Mouse (Mus musculus) megakaryocyte, embryonic 14.5 days (primary cell): ENCODE data around the gene Rfx4. TPM values are rescaled to one million over a fixed set of nuclear protein-coding genes. Genes with fewer than 3 reads are reported as not detected.
A peak's percentile ranks its signal among the peaks of the same experiment; 100 is the strongest.

Experiments
- H3K27me3 ChIP-seq: replicated peaks from 2 replicates; pipeline ENCODE3; 2012; ENCODE audit warnings: inconsistent platforms
- H3K36me3 ChIP-seq: replicated peaks from 2 replicates; pipeline ENCODE3; 2012; ENCODE audit warnings: low read length, inconsistent platforms, mixed read lengths
- H3K4me1 ChIP-seq: 2 replicates; pipeline ENCODE4 v1.6.1; 2012; ENCODE audit warnings: inconsistent platforms
- H3K4me3 ChIP-seq: replicated peaks from 2 replicates; pipeline ENCODE3; 2012; ENCODE audit warnings: moderate library complexity, mild to moderate bottlenecking, inconsistent platforms
- H3K9me3 ChIP-seq: 2 replicates; pipeline ENCODE4 v1.6.1; 2012; ENCODE audit warnings: inconsistent platforms
- FLI1 ChIP-seq: IDR thresholded peaks from 2 replicates; pipeline ENCODE4 v1.6.1; 2012; ENCODE audit warnings: low read length, inconsistent platforms, mixed read lengths
- GATA1 ChIP-seq: IDR thresholded peaks from 3 replicates; pipeline ENCODE4 v1.6.1; 2012; ENCODE audit warnings: mixed read lengths, low read length, inconsistent platforms, borderline replicate concordance
- polyA plus RNA-seq: library from polyadenylated mRNA; stranded (reverse); fragments of >175 nt; gene quantifications from 2 replicates; pipeline ENCODE4 v1.2.3, GENCODE M21; 2012; ENCODE audit warnings: low replicate concordance; ENCODE audit not compliant: insufficient read depth

Gene Rfx4
- polyA plus RNA-seq, 1 experiment, result not detected

DNA sequence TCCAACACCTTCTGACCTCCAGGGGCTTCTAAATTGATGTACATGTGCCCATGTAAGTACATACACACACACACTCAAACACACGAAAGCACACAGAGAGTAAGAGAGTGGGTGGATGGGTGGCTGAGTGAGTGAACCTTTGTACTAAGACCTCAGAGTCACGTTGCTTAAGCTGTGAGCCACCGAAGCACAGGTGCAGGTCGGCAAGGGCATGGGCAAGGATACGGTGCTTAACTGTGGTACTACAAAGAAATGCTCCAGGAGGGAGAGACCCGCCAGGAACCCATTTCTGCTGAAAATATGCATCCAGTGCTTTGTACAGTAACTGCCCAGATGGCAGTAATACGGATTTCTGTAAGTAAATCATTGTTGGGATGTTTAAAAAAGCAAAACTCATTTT lies 40.2 kb upstream of the Rfx4 start:
- Histone ChIP-seq H3K36me3 (peaks cover 75% of the 10 kb centered on the region), H3K4me3 (no peak overlapping the region), H3K4me1 (peaks cover 11% of the 10 kb centered on the region), H3K9me3 (no peaks in the 10 kb centered on the region), H3K27me3 (no peaks in the 10 kb centered on the region)
- TF ChIP-seq FLI1 (no peak), GATA1 (no peak)

DNA sequence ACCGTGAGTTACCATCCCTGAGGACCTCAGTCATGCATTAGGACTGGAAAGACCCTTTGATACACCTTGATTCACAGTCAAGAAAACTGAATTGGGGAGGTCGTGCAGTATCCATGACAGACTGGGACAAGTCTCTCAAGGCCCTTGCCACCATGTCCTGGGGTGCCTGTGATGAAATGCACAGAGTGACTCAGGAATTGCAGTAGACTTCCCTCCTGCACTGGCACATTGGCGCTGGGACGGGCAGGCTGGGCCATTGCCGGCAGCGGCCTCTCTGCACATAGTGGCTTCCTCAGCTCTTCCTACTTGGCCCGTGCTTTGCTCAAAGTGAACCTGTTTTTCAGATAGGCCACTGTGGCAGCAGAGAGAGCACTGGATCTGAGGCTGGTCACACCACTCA lies 39.3 kb upstream of the Rfx4 start:
- H3K9me3 ChIP-seq, result no peaks in the 10 kb centered on the region
- H3K27me3 ChIP-seq, result no peaks in the 10 kb centered on the region
- H3K36me3 ChIP-seq, result peaks cover 78% of the 10 kb centered on the region
- H3K4me1 ChIP-seq, result peaks cover 11% of the 10 kb centered on the region
- TF ChIP-seq FLI1 (no peak), GATA1 (no peak)
- no peak overlapping the region for H3K4me3 ChIP-seq

- no peaks in the 10 kb centered on the region for H3K27me3 ChIP-seq
- no peak for TF ChIP-seq GATA1
- TF ChIP-seq FLI1, result no peak
- H3K4me3 ChIP-seq, result no peak overlapping the region
- no peaks in the 10 kb centered on the region for H3K9me3 ChIP-seq
- H3K36me3 ChIP-seq, result peaks cover 83% of the 10 kb centered on the region
- peaks cover 27% of the 10 kb centered on the region for H3K4me1 ChIP-seq
Measured at GRCm38 (mm10) chr10:84722711-84723110, 33.2 kb upstream of the Rfx4 start.

- H3K9me3 ChIP-seq, result no peaks in the 10 kb centered on the region; the same call in 1 of the 2 replicates
- H3K4me1 ChIP-seq, result peaks cover 17% of the 10 kb centered on the region
- TF ChIP-seq GATA1, result no peak
- TF ChIP-seq FLI1, result no peak
- no peak overlapping the region for H3K4me3 ChIP-seq
- H3K27me3 ChIP-seq, result peaks cover 6% of the 10 kb centered on the region
- H3K36me3 ChIP-seq, result peaks cover 50% of the 10 kb centered on the region
Measured at GRCm38 (mm10) chr10:84727005-84727404, 28.9 kb upstream of the Rfx4 start.

DNA sequence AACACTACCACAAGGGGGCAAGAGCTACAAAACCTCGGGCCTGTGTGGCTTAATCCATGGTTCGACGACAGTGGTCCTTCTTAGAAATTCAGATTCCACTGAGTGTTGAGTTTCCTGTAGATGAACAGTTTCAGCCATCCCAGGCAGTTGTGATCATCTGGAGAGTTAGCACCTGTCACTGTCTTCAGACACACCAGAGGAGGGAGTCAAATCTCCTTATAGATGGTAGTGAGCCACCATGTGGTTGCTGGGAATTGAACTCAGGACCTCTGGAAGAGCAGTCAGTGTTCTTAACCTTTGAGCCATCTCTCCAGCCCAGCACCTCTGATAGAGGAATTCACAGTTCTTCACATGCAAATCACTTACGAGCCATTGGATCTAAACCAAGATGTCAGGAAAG lies 28.1 kb upstream of the Rfx4 start:
- Histone ChIP-seq H3K27me3 (peaks cover 13% of the 10 kb centered on the region), H3K4me3 (no peak overlapping the region), H3K9me3 (no peaks in the 10 kb centered on the region; the same call in 1 of the 2 replicates), H3K4me1 (peaks cover 11% of the 10 kb centered on the region), H3K36me3 (peaks cover 43% of the 10 kb centered on the region)
- TF ChIP-seq GATA1 (no peak), FLI1 (no peak)

DNA sequence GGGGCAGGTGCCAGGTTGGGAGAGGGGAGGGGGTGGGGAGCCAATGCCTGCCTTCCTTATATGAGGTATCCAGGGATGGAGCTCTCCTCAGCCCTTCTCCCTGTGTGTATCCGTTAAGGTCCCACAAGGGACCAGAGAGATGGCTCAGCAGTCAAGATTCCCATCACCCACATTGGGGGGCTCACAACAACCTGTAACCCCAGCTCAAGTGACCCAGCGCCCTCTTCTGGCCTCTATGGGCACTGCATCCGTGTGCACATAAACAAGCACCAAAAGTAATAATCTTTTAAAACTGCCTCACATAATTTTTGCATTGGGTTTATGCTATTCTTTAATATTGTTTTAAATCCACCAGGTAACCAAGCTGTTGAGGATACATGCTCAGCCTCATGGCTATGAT lies 25.8 kb upstream of the Rfx4 start:
- H3K27me3 ChIP-seq, result peaks cover 34% of the 10 kb centered on the region
- TF ChIP-seq GATA1 (no peak), FLI1 (no peak)
- peaks cover 27% of the 10 kb centered on the region for H3K36me3 ChIP-seq
- H3K4me1 ChIP-seq, result peaks cover 11% of the 10 kb centered on the region
- no peaks in the 10 kb centered on the region; the same call in 1 of the 2 replicates for H3K9me3 ChIP-seq
- H3K4me3 ChIP-seq, result no peak overlapping the region

GRCm38 (mm10) chr10:84730956-84731355 lies 24.9 kb upstream of the Rfx4 start:
- TF ChIP-seq GATA1 (no peak), FLI1 (no peak)
- Histone ChIP-seq H3K9me3 (no peaks in the 10 kb centered on the region; the same call in 1 of the 2 replicates), H3K27me3 (peaks cover 40% of the 10 kb centered on the region), H3K36me3 (peaks cover 18% of the 10 kb centered on the region), H3K4me3 (no peak overlapping the region), H3K4me1 (peaks cover 8% of the 10 kb centered on the region)

- no peaks in the 10 kb centered on the region for H3K36me3 ChIP-seq
- H3K4me1 ChIP-seq, result no peaks in the 10 kb centered on the region
- H3K9me3 ChIP-seq, result peaks cover 3% of the 10 kb centered on the region; the same call in 1 of the 2 replicates
- no peak for TF ChIP-seq FLI1
- TF ChIP-seq GATA1, result no peak
- H3K4me3 ChIP-seq, result no peak overlapping the region
- H3K27me3 ChIP-seq, result peaks cover 49% of the 10 kb centered on the region
Measured at GRCm38 (mm10) chr10:84733511-84733910, 22.4 kb upstream of the Rfx4 start.

DNA sequence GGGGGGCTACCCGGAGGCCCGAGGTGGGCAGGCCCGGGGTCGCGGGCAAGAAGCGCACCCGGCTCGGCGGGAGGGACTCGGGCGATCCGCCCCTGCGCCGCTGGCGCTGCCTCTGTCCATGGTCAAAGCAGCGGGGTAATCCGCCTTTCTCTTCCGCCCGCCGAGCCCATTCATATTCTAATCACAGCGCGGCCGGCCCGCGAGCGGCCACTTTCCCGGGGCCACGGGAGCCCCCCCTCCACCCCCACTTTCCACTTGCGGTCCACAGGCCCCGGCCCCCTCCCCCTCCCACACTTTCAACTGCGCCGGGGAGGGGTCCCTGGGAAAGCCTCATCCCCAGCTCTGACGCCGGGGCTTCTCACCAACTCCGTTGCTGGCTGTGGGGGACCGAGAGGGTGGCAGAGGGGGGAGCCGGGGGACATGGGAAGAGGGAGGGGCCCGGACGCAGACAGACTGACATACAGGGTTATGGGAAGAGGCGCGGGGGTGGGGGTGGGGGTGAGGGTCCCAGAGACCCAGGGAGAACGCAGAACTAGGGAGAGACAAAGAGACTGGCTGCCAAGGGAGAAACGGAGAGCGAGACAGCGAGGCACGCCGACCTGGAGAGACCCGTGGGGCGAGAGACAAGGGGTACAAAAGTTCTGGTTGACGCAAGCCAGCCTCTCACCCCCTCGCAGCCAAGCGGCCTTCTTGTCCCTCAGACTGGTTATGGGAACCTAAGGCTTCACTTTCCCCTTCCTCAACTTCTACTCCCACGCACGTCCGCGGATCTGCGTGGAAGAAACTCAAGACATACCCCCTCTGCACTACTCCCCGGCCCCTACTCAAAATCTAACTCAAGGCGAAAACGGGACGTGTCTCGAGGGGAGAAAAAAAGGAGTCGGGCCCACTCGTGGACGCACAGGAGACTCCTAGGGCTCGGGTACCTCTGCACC lies 744 bp upstream of the Rfx4 start:
- Histone ChIP-seq H3K9me3 (no peaks in the 10 kb centered on the region), H3K4me1 (peaks cover 52% of the 10 kb centered on the region), H3K27me3 (peaks cover 93% of the 10 kb centered on the region), H3K36me3 (no peaks in the 10 kb centered on the region), H3K4me3 (peak overlapping the region; percentile 46)
- TF ChIP-seq FLI1 (no peak), GATA1 (no peak)

DNA sequence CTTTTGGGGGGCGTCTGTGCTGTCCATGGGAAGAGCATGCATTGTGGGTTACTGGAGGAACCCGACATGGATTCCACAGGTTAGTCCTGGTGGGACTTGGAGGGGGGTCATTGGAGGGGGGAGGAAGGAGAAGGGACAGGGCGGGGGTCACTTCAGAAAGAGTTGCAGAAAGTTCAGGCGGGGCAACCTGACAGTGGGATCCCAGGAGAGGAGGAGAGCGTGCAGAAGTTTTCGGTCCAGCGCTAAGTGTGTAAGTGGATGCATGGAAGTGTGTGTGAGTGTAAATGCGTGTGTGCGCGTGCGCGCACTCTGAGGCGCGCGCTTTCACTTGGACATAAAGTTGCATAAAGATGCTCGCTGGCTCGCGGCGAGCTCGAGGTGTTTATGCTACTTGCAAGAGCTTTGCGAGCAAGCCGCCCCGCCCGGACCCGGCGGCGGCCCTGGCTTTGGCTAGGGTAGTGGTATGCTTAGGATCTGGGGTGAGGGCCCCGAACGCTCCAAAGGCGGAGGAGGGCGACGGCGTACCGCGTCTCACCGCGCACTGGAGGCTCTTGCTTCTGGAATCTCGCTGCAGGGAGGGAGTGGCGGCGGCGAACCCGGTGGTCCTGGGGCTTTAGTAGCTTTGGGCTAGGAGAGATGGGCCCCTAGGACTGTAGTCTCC lies 703 bp downstream of the Rfx4 start:
- Histone ChIP-seq H3K36me3 (no peaks in the 10 kb centered on the region), H3K4me1 (peaks cover 59% of the 10 kb centered on the region), H3K27me3 (peaks cover 96% of the 10 kb centered on the region), H3K4me3 (peak overlapping the region; percentile 75), H3K9me3 (no peaks in the 10 kb centered on the region)
- no peak for TF ChIP-seq FLI1
- TF ChIP-seq GATA1, result no peak
